8 mouse cellular contexts compared by ENCODE assay signal in the genomic region with DNA sequence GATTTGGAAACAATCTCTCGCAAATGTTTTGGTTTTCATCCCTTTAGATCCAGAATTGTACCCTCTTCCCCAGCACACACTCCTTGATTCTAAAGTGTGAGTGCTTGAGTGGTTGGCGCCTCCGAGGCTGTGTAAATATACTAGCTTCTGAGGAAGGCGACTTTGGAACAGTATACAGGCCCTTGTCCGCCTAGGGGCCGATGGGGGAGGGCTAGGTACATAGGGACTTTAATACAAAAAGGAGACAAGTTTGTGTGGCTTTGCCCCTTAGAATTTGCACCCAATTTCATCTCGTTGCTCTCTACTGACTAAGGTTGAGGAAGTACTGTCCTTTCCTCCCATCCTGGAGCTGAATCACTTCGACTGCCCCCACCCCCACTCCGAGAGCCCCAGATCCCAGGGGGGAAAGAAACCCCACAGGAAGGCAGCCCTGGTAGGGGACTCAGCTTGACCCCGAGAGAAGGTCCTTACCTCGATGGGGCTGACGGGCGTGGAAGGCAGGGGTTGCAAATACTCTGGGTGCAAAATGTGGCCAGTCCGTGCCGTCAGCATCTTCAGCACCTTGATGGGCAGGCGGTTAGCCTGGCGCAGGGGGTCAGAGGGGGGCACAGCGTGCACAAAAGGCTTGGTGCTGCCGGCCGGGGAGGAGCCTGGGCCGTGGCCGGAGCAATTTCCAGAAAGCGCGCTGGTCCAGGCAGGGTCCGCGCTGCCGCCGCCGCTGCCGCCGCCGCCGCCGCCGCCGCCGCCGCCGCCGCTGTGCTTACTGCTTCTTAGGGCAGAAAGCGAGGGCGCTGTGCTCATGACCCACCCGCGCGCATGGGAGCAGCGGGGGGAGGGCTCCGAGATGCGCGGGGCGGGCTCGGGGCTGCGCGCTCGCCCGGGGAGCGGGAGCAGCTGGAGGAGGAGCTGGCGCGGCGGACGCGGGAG. TPM values are rescaled to one million over a fixed set of nuclear protein-coding genes. Genes with fewer than 3 reads are reported as not detected.
A peak's percentile ranks its signal among the peaks of the same experiment; 100 is the strongest.
DNase-seq lines count a peak whose midpoint lies in the region; ATAC-seq and TF ChIP-seq lines count a peak whose summit lies in the region.

No protein-coding gene starts in this region.

- TF ChIP-seq POLR2A in bone marrow, adult 2 months (IDR thresholded peaks at IDR 0.05; ENCODE audit: borderline replicate concordance, control insufficient read depth, low read depth, low read length): no peak

- no peaks in the 10 kb centered on the region for H3K36me3 ChIP-seq in heart, embryonic 12.5 days
- peaks cover 11% of the 10 kb centered on the region for H3K36me3 ChIP-seq in kidney, postnatal 0 days (ENCODE audit: insufficient read depth, low read length)

- H3K27me3 ChIP-seq in heart, embryonic 12.5 days (replicated peaks): peaks cover 40% of the 10 kb centered on the region
- H3K27me3 ChIP-seq in kidney, postnatal 0 days (ENCODE audit: insufficient read depth, low read length): no peaks in the 10 kb centered on the region

- under 1% methylated on average over 61 of the region's 61 CpGs for WGBS in bone marrow, adult 2 months
- WGBS in heart, embryonic 12.5 days: under 1% methylated on average over 60 of the region's 61 CpGs
- under 1% methylated on average over 57 of the region's 61 CpGs for WGBS in kidney, postnatal 0 days

- H3K9ac ChIP-seq in heart, embryonic 12.5 days: peak overlapping the region; percentile 81
- peak overlapping the region; percentile 87 for H3K9ac ChIP-seq in kidney, postnatal 0 days (ENCODE audit: low read depth, low read length)

- no peaks in the 10 kb centered on the region for H3K9me3 ChIP-seq in heart, embryonic 12.5 days (replicated peaks)
- no peaks in the 10 kb centered on the region for H3K9me3 ChIP-seq in kidney, postnatal 0 days (replicated peaks; ENCODE audit: low read length)

- H3K4me2 ChIP-seq in heart, embryonic 12.5 days: peak overlapping the region; percentile 85
- peak overlapping the region; percentile 65 for H3K4me2 ChIP-seq in kidney, postnatal 0 days (ENCODE audit: low read length)

- peak overlapping the region; percentile 12; the same call in 1 of the 2 replicates for H3K27ac ChIP-seq in bone marrow, adult 2 months (ENCODE audit: control insufficient read depth, insufficient read depth, low read depth, low read length, poor library complexity)
- H3K27ac ChIP-seq in heart, embryonic 12.5 days (ENCODE audit: poor library complexity, severe bottlenecking): peak overlapping the region; percentile 86
- H3K27ac ChIP-seq in kidney, postnatal 0 days: peak overlapping the region; percentile 99

- peak; percentile 66 for DNase-seq in retina, embryonic 14.5 days (ENCODE audit: low spot score)
- DNase-seq in retina, postnatal 1 day: no peak
- peak; percentile 70 for DNase-seq in kidney, postnatal 0 days (ENCODE audit: low spot score)
- DNase-seq in lung, postnatal 36 days: peak; percentile 81
- DNase-seq in testis, postnatal 10 days (ENCODE audit: low spot score): peak; percentile 71
- no peak for DNase-seq in left cerebral cortex, adult 11 months (ENCODE audit: low spot score)

- H3K4me3 ChIP-seq in bone marrow, adult 2 months (replicated peaks; ENCODE audit: control insufficient read depth, low read depth, low read length): peak overlapping the region; percentile 38
- H3K4me3 ChIP-seq in heart, embryonic 12.5 days: peak overlapping the region; percentile 73
- H3K4me3 ChIP-seq in kidney, postnatal 0 days (replicated peaks; ENCODE audit: low read depth, low read length): peak overlapping the region; percentile 67

- ATAC-seq in heart, embryonic 12.5 days (ENCODE audit: insufficient number of reproducible peaks, low FRiP score): peak; percentile 31
- peak; percentile 30 for ATAC-seq in kidney, postnatal 0 days (replicated peaks; ENCODE audit: low FRiP score, low read depth)

- no peaks in the 10 kb centered on the region for H3K4me1 ChIP-seq in bone marrow, adult 2 months (ENCODE audit: control insufficient read depth, insufficient read depth, low read length)
- H3K4me1 ChIP-seq in heart, embryonic 12.5 days (replicated peaks): peaks cover 45% of the 10 kb centered on the region
- H3K4me1 ChIP-seq in kidney, postnatal 0 days (replicated peaks; ENCODE audit: insufficient read depth, low read length): peaks cover 10% of the 10 kb centered on the region; the same call in 1 of the 2 replicates

- no peak for TF ChIP-seq CTCF in bone marrow, adult 2 months (IDR thresholded peaks at IDR 0.05; ENCODE audit: control insufficient read depth, insufficient read depth, low read length)
- TF ChIP-seq CTCF in kidney, postnatal 0 days (IDR thresholded peaks at IDR 0.05; ENCODE audit: low read depth): no peak

RNA-seq across cellular contexts. Expression of gene Zfp503, which starts 2.4 kb away (rescaled TPM):
- polyA plus RNA-seq in bone marrow, adult 2 months (2011; ENCODE audit: insufficient read depth, insufficient read length, low replicate concordance, missing spikeins): 0.38 and 0.95 TPM in 2 replicates
- polyA plus RNA-seq in heart, embryonic 12.5 days (2016; fragmentation: Nextera tagmentation; extraction: Ambion mirVana): 4.7 and 5.6 TPM in 2 replicates
- polyA plus RNA-seq in kidney, postnatal 0 days (2015; fragmentation: Nextera tagmentation; extraction: Ambion mirVana): 34.2 and 41.4 TPM in 2 replicates

RNA-seq across cellular contexts. Expression of gene Lrmda, which starts 32.5 kb away (rescaled TPM):
- 3.8 TPM in 1 of 2 replicates, not detected in the other for polyA plus RNA-seq in bone marrow, adult 2 months (2011; ENCODE audit: insufficient read depth, insufficient read length, low replicate concordance, missing spikeins)
- polyA plus RNA-seq in heart, embryonic 12.5 days (2016; fragmentation: Nextera tagmentation; extraction: Ambion mirVana): 1.0 and 1.3 TPM in 2 replicates
- 0.83 and 1.3 TPM in 2 replicates for polyA plus RNA-seq in kidney, postnatal 0 days (2015; fragmentation: Nextera tagmentation; extraction: Ambion mirVana)

Comparison
In these comparisons a context has a peak if more than half of its experiments do, and no peak if none do; other contexts are left out.
1. DNase-seq: peak in retina, embryonic 14.5 days (single experiment), kidney, postnatal 0 days (single experiment), lung, postnatal 36 days (single experiment) and testis, postnatal 10 days (single experiment); none in retina, postnatal 1 day (single experiment) and left cerebral cortex, adult 11 months (single experiment).
2. H3K27ac ChIP-seq: peak in every context shown above with its lines; median percentile 99 in kidney, postnatal 0 days; 86 in heart, embryonic 12.5 days; 12 in bone marrow, adult 2 months.
3. Peak in every context shown above with its lines, with median percentiles within 50 percentile points of each other: H3K4me3 ChIP-seq.